In the genomic region with DNA sequence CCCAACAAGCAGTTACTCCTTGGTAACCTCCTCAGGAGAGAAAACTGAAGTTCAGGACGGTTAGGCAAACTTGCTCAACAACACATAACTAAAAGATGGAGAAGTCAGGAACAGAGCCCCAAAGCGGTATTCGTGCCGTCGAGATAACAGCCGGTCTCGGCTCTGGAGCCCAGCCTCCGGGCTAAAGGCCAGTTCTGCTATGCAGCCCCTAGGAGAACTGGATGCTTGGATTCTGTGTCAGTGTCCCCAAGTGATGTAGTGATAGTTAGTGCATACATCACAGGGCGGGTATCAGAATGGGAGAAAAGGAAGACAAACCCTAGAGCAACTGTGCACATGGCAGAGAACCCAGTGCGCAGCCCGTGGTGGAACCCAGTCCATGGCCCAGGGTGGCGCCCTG, we compare ENCODE assay signal across 11 mouse cellular contexts.
"Had no signal": no experiment of that assay in that cellular context is flagged by ENCODE, and none has a peak within 500 bp of the region (broad histone marks: within the 10 kb centered on the region; RNA-seq: fewer than 3 reads in every experiment).

No protein-coding gene starts in this region.

- H3K4me3 ChIP-seq: midbrain, embryonic 15.5 days; neural tube, embryonic 13.5 days had no signal

- H3K36me3 ChIP-seq: midbrain, embryonic 15.5 days; neural tube, embryonic 13.5 days had no signal

- H3K27me3 ChIP-seq: midbrain, embryonic 15.5 days; neural tube, embryonic 13.5 days had no signal

- H3K27ac ChIP-seq: liver, embryonic 14.5 days; midbrain, embryonic 15.5 days; neural tube, embryonic 13.5 days; stomach, postnatal 0 days had no signal

- H3K9me3 ChIP-seq: midbrain, embryonic 15.5 days; neural tube, embryonic 13.5 days had no signal

- ATAC-seq: intestine, postnatal 0 days; midbrain, embryonic 15.5 days had no signal

- DNase-seq: lung, adult 18-20 months; lung, postnatal 4 days; right cerebral cortex, adult 18-20 months; right cerebral cortex, postnatal 25 days; thymus, postnatal 4 days had no signal

- H3K4me2 ChIP-seq: midbrain, embryonic 11.5 days; midbrain, embryonic 15.5 days; neural tube, embryonic 13.5 days had no signal

- H3K9ac ChIP-seq: liver, embryonic 14.5 days; midbrain, embryonic 15.5 days; neural tube, embryonic 13.5 days had no signal
